Mouse (Mus musculus) splenic B cell, adult 2 months (primary cell): ENCODE results near the gene Vps37b.

Source experiments
- DNase-seq: peaks from one replicate; pipeline ENCODE4 v3.0.0-alpha.2; 2011; ENCODE audit warnings: low read depth, low spot score
- H3K27me3 ChIP-seq: 2 replicates; pipeline ENCODE4 v1.6.1; 2012; ENCODE audit warnings: mild to moderate bottlenecking, low read length, moderate library complexity, mixed read lengths; ENCODE audit not compliant: control insufficient read depth, poor library complexity, insufficient read depth, severe bottlenecking
- H3K36me3 ChIP-seq: 2 replicates; pipeline ENCODE4 v1.6.1; 2012; ENCODE audit warnings: mild to moderate bottlenecking, low read length, moderate library complexity, mixed read lengths; ENCODE audit not compliant: control insufficient read depth, poor library complexity, insufficient read depth, severe bottlenecking

The Vps37b gene

DNA sequence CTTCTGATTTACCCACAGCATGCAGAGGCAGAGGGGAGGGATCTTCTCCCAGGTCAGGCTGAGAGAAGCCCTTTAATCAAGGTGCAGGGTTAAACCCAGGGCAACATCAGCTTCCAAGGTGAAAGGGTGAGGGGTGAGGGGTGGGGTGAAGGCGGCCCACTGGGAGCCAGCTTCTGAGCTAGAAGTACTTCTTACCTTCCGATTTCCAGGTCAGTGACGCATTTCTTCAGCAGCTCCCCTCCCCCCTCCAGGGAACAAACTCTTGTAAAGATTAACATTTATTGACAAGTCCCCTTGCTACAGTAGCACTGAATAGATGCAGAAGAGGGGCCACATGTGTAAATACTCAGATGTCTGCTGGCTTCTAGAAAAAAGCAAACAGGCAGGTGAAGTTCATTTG lies 54.8 kb downstream of the Vps37b start:
- H3K36me3 ChIP-seq, result no peaks in the 10 kb centered on the region
- no peak for DNase-seq
- no peaks in the 10 kb centered on the region for H3K27me3 ChIP-seq

DNA sequence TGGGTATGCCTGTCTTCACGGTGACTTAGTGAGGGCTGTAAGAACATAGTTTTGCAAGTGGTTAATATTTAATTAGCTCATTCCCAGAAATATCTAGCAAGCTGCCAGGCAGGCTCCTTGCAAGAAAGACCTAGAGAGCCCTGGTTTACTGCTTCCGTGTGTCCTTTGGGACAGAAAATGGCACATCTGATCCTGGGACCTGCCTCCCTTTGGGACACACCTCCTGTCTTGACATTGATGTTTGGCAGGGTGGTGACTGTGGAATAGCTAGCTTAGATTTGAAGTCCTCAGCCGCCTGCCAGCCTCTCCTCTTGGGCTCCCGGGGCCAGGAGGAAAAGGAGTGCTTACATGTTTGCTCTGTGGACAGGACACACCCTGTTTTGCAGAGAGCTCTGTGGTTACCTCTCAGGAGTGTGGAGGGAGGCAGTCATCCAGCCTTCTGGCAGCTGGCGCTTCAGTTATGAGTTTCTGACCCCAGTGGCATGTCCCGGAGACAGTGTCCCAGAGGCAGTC lies 56.3 kb downstream of the Vps37b start:
- DNase-seq, result no peak
- no peaks in the 10 kb centered on the region for H3K36me3 ChIP-seq
- no peaks in the 10 kb centered on the region for H3K27me3 ChIP-seq

DNA sequence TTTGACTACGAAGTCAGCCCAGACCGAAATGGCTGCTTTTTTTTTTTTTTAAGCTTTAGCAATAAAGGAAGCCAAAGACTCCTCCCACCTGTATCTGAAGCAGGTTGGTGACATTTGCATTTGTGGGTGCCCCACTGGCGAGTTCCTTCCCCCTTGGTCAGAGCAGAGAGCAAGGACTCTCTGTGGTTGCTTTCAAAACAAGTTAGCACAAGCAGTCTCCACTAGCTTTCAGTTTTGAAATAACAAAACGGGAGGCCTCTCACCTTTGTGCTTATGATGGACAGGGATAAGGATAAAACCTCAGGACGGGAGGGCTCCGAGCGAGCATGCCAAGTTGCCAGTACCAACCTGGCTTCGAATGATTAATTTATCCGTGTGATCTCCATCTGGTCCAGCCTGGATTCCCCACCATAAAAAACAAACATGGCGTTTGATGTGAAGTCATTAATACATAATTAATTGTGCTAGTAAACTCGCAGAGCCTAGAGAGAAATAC lies 57.4 kb downstream of the Vps37b start:
- peak; percentile 93 for DNase-seq
- no peaks in the 10 kb centered on the region for H3K27me3 ChIP-seq

DNA sequence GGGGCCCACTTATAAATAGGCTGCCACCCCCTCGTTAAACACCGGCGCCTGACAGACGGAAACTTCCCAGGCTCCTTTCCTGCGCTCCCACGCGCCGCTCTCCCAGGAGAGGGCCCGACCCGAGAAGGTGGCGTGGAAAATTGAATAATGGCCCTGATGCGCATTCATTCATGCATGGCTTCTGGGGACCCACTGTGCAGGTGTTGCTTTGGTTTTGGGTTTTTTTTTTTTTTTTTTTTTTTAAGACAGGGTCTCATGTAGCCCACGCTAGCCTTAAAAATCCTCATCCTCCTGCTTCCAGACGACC lies 57.9 kb downstream of the Vps37b start:
- H3K36me3 ChIP-seq, result no peaks in the 10 kb centered on the region
- no peaks in the 10 kb centered on the region for H3K27me3 ChIP-seq
- peak; percentile 58 for DNase-seq

More for the DNA sequence above, 57.4 kb downstream of the Vps37b start:
- no peaks in the 10 kb centered on the region for H3K36me3 ChIP-seq

DNA sequence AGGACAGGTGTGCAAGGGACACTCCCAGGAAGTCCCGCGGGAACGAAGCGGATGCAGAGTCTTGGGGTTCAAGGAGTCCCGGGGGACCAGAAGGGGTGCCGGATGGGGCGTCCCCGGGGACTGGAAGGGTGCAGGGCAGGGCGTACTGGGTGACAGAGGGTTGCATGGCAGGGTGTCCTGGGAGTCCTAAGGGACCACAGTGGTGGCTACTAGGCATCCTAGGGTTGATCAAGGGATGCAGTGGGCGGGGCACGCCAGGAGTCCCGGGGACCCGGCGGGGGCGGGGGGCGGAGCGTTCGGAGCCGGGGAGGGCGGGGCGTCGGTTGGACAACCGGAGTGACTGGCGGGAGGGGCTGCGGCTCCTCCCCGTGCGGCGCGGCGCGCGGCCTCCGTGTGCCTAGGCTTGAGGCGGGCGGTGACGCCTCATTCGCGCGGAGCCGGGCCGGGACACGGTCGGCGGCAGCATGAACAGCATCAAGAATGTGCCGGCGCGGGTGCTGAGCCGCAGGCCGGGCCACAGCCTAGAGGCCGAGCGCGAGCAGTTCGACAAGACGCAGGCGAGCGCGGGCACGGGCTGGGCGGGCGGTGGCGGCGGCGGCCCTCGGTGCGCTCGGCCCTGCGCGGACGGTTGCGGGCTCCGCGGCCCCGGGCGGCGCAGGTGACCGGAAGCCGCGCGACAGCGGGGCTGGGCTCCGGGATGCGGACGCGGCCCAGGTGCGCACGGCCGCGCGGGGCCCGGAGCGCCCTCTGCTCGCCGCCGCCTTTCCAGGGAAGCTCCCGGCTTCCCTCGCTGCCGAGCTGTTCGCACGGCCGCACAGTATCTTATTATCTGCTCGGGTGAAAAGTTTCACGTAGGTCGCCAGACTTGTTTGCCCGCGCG lies 58.5 kb downstream of the Vps37b start, which contains the start of gene Hip1r:
Gene Hip1r, plus strand, starts transcription at position 330 of the 880 bp plus-strand sequence.
- Histone ChIP-seq H3K27me3 (no peaks in the 10 kb centered on the region), H3K36me3 (no peaks in the 10 kb centered on the region)
- peak; percentile 94 for DNase-seq

DNA sequence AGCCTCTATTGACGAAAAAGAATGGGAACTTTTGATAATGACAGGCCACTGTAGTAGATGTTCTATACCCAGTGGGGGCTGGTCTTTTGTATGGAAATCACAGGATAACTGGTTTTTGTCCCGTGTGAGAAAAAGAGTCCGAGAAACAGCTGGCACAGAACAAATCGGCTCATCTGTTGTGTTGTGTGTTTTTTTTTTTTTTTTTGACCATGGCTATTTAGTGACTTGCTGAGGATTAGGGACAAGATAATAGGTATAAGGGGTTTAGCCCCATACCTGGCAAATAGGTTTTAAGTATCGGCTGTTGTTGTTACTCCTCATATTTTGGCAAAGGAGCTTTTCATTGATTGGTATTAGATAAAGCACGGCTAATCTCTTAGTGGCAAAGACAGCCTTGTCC lies 59.6 kb downstream of the Vps37b start:
- Histone ChIP-seq H3K27me3 (no peaks in the 10 kb centered on the region), H3K36me3 (no peaks in the 10 kb centered on the region)
- no peak for DNase-seq

DNA sequence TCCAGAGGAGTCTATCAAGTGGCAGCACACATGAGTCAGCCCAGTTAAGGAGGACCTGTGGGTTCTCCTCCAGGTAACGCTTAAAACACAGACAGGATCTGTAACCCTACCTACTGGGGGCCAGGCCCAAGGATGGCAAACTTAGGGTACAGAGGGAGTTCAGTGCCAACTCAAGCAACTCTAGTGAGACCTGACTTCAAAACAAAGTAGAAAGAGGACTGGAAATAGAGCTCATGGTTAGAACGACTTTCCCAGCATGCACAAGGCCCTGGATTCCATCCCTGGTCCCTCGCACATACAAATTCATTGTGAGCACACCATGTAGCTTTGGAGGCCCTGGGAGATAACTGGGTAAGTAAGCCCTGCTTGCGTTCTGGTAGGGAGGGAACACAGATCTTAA lies 61.5 kb downstream of the Vps37b start:
- DNase-seq, result no peak
- no peaks in the 10 kb centered on the region for H3K36me3 ChIP-seq
- no peaks in the 10 kb centered on the region for H3K27me3 ChIP-seq

DNA sequence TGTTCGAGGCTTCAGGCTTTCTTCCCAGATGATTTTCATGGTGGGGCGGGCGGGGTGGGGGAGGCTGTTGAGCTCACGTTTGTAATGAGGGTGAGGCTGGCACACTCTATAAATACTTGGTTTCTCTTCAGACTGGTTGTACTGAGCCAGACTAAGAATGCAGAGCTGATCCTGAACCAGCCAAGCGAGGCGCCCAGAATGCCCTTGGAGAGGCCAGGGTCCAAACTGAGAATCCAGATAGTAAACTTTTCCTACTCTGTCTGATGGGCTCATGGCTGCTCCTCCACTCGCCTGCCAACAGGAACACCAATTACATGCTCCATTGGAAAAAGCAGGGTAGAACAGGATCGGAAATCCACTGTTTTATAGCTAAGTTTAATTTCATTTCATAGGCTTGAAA lies 62.9 kb downstream of the Vps37b start:
- H3K36me3 ChIP-seq, result no peaks in the 10 kb centered on the region
- DNase-seq, result no peak

DNA sequence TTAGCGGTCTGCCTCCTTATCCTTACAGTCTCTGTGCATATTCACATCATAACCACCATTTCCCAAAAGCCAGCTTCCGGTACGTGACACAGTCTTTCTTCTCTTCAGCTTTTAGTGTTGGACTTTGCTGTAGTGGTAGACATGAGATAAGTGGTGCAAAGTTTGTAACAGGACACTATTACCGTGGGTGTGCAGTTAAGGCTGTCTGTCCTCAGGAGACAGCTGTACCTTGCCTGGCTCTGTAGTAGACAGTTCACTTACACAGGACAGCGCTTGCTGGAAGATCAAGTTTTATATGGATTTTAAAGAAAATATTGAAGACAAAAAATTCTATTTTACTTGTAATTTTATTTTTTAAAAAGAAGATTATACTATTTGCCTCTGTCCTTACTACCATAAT lies 63.6 kb downstream of the Vps37b start:
- Histone ChIP-seq H3K36me3 (no peaks in the 10 kb centered on the region), H3K27me3 (no peaks in the 10 kb centered on the region)
- DNase-seq, result no peak

More for the DNA sequence above, 62.9 kb downstream of the Vps37b start:
- no peaks in the 10 kb centered on the region for H3K27me3 ChIP-seq

DNA sequence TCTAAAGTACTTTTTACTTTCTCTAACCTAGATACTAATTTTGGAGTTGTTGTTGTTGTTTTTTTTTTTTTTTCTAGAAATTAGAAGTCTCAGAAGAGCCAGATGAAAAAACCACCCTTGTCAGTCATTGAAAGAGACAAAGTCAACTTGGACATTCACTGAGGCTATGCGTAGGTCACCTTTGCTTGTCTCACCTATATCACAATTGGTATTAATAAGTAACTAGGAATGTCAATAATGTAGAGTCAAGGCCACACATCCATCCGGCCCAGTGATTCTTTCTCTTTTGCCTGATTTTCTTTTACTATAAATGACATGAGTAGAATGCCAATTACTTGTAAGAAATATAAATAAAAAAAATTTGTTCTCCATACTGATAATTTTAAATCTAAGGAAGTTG lies 65.3 kb downstream of the Vps37b start:
- no peak for DNase-seq
- Histone ChIP-seq H3K36me3 (no peaks in the 10 kb centered on the region), H3K27me3 (no peaks in the 10 kb centered on the region)

DNA sequence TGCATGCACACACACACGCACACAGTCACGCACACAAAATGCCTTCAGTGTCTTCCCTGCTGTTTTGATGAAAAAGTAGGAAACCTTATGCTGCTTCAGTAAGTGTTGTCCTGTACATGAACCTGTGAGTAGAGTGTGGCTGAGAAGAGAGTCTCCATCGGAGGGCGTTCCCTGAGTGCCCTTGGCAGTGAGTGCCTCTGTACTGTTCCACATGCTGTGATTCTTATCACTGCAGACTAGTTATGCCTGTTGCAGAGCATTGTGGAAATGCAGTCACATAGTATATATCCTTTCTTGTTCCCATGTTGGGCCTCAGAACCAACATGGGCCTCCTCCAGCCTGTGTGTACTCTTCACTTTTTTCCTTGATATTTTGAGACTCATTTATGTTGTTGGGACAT lies 67.9 kb downstream of the Vps37b start:
- H3K36me3 ChIP-seq, result no peaks in the 10 kb centered on the region
- DNase-seq, result no peak
- H3K27me3 ChIP-seq, result no peaks in the 10 kb centered on the region

DNA sequence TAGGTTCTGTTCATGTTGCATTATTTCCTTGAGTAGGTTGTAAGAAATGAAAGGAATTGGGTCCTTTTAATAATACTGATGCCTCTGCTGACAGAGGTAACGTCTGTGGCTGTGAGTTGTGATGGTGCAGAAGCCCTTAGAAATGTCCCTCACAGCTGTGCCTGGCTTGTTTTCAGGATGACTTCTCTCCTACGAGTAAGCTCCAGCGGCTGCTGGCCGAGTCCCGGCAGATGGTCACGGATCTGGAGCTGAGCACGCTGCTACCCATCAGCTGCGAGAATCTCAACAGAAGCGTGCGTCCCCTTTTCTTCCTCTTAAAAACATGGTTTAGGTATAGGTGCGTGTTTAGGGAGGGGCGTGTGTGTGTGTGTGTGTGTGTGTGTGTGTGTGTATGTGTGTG lies 71.0 kb downstream of the Vps37b start:
- Histone ChIP-seq H3K36me3 (no peaks in the 10 kb centered on the region), H3K27me3 (no peaks in the 10 kb centered on the region)
- DNase-seq, result no peak

DNA sequence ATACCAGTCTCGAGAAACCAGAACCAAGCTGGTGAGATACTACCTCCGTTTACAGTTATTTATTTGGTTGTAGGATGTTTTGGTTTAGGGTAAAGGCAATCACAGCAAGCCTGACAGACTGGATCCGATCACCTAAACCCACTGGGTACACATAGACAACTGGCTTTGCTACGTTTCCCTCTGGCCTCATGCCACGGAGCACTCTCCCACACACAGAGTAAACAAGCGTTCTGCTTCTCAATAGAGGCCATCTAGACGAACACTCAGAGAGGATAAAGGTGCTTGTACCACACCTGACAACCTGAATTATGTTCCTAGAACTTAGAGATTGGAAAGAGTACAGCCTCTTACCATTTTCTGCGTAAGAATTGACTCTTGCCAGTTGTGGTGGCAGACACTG lies 71.9 kb downstream of the Vps37b start:
- Histone ChIP-seq H3K27me3 (no peaks in the 10 kb centered on the region), H3K36me3 (no peaks in the 10 kb centered on the region)
- no peak for DNase-seq

DNA sequence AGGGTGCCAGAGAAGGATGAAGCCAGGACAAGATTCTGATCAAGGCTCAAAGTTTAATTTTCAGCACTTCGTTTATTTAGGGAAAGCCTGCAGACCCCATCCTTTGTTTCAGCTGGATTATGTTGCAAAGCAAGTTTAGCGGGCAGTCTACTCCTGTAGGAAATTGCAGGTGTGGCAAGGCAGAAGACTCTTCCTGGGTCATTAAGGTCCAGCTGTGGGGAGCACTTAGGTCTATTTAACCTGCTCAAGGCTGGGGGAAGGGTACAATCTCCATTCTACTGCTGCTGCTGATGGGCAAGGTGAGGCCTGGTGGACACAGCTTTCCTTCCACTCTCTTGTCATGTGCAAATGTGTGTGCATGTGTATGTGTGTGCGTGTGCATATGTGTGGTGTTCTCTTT lies 73.1 kb downstream of the Vps37b start:
- Histone ChIP-seq H3K36me3 (no peaks in the 10 kb centered on the region), H3K27me3 (no peaks in the 10 kb centered on the region)
- no peak for DNase-seq

DNA sequence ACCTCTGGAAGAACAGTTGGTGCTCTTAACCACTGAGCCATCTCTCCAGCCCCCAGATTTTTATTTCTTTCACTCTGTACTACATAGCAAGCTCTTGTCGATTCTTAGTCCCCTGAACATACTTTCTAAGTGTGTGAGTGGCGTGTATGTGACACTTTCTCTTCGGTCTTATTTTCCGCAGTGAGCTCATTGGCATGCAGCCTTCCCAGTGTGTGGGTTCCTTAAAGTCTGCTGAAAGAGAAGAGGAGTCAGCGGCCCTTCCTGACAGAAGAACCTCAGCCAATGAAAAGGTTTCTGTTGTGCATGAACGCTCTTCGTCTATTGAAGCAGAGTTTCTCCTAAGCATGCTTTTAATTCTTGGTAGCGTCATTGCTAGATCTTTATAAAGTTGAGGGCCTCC lies 74.9 kb downstream of the Vps37b start:
- Histone ChIP-seq H3K27me3 (no peaks in the 10 kb centered on the region), H3K36me3 (no peaks in the 10 kb centered on the region)
- no peak for DNase-seq
